Mouse (Mus musculus): ENCODE results near the gene Spon2. TPM values are rescaled to one million over a fixed set of nuclear protein-coding genes. Genes with fewer than 3 reads are reported as not detected.
A peak's percentile ranks its signal among the peaks of the same experiment; 100 is the strongest.

The Spon2 gene
- total and polyA plus RNA-seq, 2 experiments from 2014 or later: 47.2 to 58.1 TPM

DNA sequence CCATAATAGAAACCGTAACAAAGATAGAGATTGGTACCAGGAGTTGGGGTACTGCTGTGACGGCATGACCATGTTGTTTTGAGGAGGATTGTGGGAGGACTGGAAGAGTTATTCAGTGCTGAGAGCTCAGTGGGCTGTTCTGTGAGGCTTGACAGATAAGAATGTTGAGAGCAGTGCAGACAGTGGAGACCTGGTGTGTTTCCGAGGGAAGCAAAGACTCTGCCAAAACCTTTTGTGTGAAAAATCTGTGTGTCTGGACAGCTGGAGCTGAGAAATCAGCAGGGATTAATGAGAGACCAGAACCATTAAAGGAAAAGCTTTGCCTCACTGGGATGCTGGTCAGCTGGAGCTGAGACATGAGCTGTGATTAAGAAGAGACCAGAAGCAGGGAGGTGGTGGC is 21.7 kb upstream of the Spon2 start:
- Histone ChIP-seq H3K4me2 (ENCODE audit: low read depth, low read length) (no peak overlapping the region), H3K9ac (replicated peaks; ENCODE audit: low read depth, low read length) (no peak overlapping the region), H3K9me3 (replicated peaks; ENCODE audit: control insufficient read depth, low read length) (no peaks in the 10 kb centered on the region), H3K36me3 (replicated peaks; ENCODE audit: control insufficient read depth, insufficient read depth, low read length) (peaks cover 9% of the 10 kb centered on the region; the same call in 1 of the 2 replicates), H3K27me3 (ENCODE audit: control insufficient read depth, insufficient read depth, low read length) (no peaks in the 10 kb centered on the region), H3K4me3 (ENCODE audit: low read depth, low read length) (no peak overlapping the region), H3K27ac (ENCODE audit: low read depth) (peak overlapping the region; percentile 27; the same call in 1 of the 2 replicates), H3K4me1 (ENCODE audit: control insufficient read depth, insufficient read depth) (peaks cover 9% of the 10 kb centered on the region; the same call in 1 of the 2 replicates)
- DNase-seq (ENCODE audit: low spot score) (no peak), ATAC-seq (ENCODE audit: insufficient read depth, low read depth) (0 out of 2 replicates have a peak, but pooled peaks have one; percentile 10)
- 23% methylated on average over 3 of the region's 3 CpGs for WGBS
- TF ChIP-seq EP300 (IDR thresholded peaks at IDR 0.05; ENCODE audit: low read depth): no peak
- TF ChIP-seq CTCF (IDR thresholded peaks at IDR 0.05; ENCODE audit: low read depth): no peak

DNA sequence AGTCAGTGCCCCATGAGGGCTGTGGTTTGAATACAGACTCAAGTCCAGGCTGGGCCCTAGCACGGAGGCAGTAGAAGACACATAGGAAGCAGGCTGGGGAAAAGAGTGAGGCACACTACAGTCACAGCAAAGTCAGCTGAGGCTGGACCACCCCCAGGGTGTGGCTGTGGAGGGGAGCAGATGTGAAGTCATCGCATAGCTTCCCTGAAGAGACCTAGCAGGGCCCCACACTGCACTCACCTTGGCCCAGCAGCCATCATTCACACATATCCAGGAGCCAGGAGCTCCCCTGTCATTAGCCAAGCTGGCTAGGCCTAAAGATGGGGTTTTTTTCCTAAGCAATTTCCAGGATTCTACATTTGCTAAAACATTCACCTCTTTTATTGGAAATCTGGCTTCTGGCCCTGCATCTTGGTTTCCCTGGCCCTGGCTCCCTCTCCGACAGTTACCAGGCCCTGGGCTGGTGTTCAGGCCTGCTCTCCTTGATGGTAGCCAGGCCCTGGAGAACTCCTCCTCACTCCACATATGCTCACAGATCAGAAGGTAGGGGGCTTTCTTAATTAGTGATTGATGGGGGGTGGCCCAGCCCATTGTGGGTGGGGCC is 21.0 kb upstream of the Spon2 start:
- Histone ChIP-seq H3K4me1 (ENCODE audit: control insufficient read depth, insufficient read depth) (peaks cover 15% of the 10 kb centered on the region; the same call in 1 of the 2 replicates), H3K9ac (replicated peaks; ENCODE audit: low read depth, low read length) (no peak overlapping the region), H3K27me3 (ENCODE audit: control insufficient read depth, insufficient read depth, low read length) (no peaks in the 10 kb centered on the region), H3K4me2 (ENCODE audit: low read depth, low read length) (no peak overlapping the region), H3K4me3 (ENCODE audit: low read depth, low read length) (no peak overlapping the region), H3K9me3 (replicated peaks; ENCODE audit: control insufficient read depth, low read length) (no peaks in the 10 kb centered on the region), H3K27ac (ENCODE audit: low read depth) (peak overlapping the region; percentile 27; the same call in 1 of the 2 replicates), H3K36me3 (replicated peaks; ENCODE audit: control insufficient read depth, insufficient read depth, low read length) (peaks cover 9% of the 10 kb centered on the region; the same call in 1 of the 2 replicates)
- TF ChIP-seq CTCF (IDR thresholded peaks at IDR 0.05; ENCODE audit: low read depth) (no peak), EP300 (IDR thresholded peaks at IDR 0.05; ENCODE audit: low read depth) (no peak)
- 62% methylated on average over 3 of the region's 3 CpGs for WGBS
- no peak for ATAC-seq (ENCODE audit: insufficient read depth, low read depth)
- no peak for DNase-seq (ENCODE audit: low spot score)

DNA sequence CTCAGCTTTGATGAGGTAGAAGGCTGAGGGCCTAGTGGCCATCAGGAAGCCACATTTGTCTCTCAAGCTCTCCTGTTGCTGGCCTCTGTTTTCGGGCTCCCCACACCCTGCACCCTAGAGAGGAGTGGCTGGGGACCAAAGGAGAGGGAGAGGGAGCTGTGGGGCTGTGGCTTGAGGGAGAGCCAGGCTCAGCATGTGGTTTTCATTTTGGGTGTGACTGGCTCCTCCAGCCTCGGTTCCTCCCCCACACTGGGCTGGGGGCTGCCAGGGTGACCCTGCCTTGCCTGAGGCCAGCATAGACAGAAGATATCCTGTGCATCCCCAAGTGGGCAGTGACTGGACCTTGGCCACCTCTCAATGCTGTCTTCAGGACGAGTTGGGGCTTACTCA is 20.0 kb upstream of the Spon2 start:
- Histone ChIP-seq H3K9me3 (replicated peaks; ENCODE audit: control insufficient read depth, low read length) (no peaks in the 10 kb centered on the region), H3K36me3 (replicated peaks; ENCODE audit: control insufficient read depth, insufficient read depth, low read length) (peaks cover 9% of the 10 kb centered on the region; the same call in 1 of the 2 replicates), H3K27me3 (ENCODE audit: control insufficient read depth, insufficient read depth, low read length) (no peaks in the 10 kb centered on the region), H3K27ac (ENCODE audit: low read depth) (no peak overlapping the region), H3K4me2 (ENCODE audit: low read depth, low read length) (no peak overlapping the region), H3K9ac (replicated peaks; ENCODE audit: low read depth, low read length) (no peak overlapping the region), H3K4me1 (ENCODE audit: control insufficient read depth, insufficient read depth) (peaks cover 20% of the 10 kb centered on the region; the same call in 1 of the 2 replicates), H3K4me3 (ENCODE audit: low read depth, low read length) (no peak overlapping the region)
- WGBS: 53% methylated on average over 3 of the region's 3 CpGs
- DNase-seq (ENCODE audit: low spot score) (no peak), ATAC-seq (ENCODE audit: insufficient read depth, low read depth) (no peak)
- TF ChIP-seq EP300 (IDR thresholded peaks at IDR 0.05; ENCODE audit: low read depth) (no peak), CTCF (IDR thresholded peaks at IDR 0.05; ENCODE audit: low read depth) (no peak)

DNA sequence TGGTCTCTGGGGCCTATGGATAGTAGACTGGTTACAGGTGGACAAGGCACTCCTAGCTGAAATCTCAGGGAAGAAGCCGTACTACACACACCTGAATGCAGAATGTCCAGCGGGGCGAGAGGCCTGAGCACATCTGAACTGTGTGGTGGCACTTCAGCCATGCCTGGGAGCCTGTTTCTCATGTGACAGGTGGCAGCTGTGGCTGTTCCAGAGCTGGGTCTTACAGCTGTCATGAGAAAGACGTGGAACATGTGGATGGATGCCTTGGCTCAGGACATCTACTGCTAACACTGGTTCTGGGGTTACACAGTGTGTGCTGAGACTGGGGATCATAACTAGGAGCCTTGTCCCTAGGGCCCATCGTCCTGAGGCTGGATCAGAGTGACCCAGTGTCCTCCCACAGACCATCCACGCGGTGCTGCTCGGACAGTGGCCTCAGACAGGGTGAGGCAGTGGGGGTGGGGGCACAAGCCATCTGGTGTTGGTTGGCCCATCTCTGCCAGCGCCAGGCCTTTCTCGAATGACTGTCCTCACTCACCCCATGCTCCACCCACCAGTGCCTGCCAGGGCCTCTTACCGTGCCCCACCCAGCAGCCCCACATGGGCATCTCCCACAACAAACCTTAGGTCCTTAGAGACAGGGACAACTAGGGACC is 19.5 kb upstream of the Spon2 start:
- Histone ChIP-seq H3K4me2 (ENCODE audit: low read depth, low read length) (no peak overlapping the region), H3K9me3 (replicated peaks; ENCODE audit: control insufficient read depth, low read length) (no peaks in the 10 kb centered on the region), H3K36me3 (replicated peaks; ENCODE audit: control insufficient read depth, insufficient read depth, low read length) (peaks cover 9% of the 10 kb centered on the region; the same call in 1 of the 2 replicates), H3K4me3 (ENCODE audit: low read depth, low read length) (no peak overlapping the region), H3K27ac (ENCODE audit: low read depth) (no peak overlapping the region), H3K9ac (replicated peaks; ENCODE audit: low read depth, low read length) (no peak overlapping the region), H3K27me3 (ENCODE audit: control insufficient read depth, insufficient read depth, low read length) (no peaks in the 10 kb centered on the region), H3K4me1 (ENCODE audit: control insufficient read depth, insufficient read depth) (peaks cover 20% of the 10 kb centered on the region; the same call in 1 of the 2 replicates)
- WGBS: 73% methylated on average over 11 of the region's 11 CpGs
- no peak for DNase-seq (ENCODE audit: low spot score)
- no peak for TF ChIP-seq EP300 (IDR thresholded peaks at IDR 0.05; ENCODE audit: low read depth)
- TF ChIP-seq CTCF (IDR thresholded peaks at IDR 0.05; ENCODE audit: low read depth): no peak
- ATAC-seq (ENCODE audit: insufficient read depth, low read depth): no peak

DNA sequence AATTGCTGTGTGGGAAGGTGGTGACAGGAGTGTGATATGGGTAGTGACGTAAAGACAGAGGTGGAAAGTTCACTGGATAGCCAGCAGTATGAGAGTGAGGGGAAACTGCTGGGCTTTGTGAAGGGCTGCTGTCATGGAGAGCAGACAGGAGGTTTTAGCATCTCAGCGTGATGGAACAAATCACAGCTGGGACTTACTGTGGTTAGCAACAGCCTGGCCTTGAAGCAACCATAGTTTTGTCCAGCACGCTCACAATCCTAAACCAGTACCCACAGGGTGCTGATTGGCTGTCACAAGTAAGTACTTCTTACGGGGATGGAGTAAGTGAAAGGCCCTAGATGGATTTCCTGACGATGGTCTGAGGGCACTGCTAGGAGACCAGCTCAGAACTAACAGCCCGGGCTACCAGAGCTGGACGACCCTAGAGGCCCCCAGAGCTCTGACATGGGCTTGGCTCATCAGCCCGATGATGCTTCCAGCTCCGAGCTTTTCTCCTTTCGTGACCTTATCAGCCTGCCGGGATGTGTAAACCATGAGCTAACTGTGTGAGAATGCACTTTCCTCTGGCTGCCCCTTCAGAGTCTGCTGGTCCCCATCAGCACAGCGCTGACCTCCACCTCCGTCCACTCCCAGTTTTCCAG is 16.3 kb upstream of the Spon2 start:
- Histone ChIP-seq H3K36me3 (replicated peaks; ENCODE audit: control insufficient read depth, insufficient read depth, low read length) (no peaks in the 10 kb centered on the region), H3K9me3 (replicated peaks; ENCODE audit: control insufficient read depth, low read length) (no peaks in the 10 kb centered on the region), H3K27me3 (ENCODE audit: control insufficient read depth, insufficient read depth, low read length) (no peaks in the 10 kb centered on the region), H3K4me2 (ENCODE audit: low read depth, low read length) (peak overlapping the region; percentile 15; the same call in 1 of the 2 replicates), H3K4me3 (ENCODE audit: low read depth, low read length) (no peak overlapping the region), H3K4me1 (ENCODE audit: control insufficient read depth, insufficient read depth) (peaks cover 17% of the 10 kb centered on the region; the same call in 1 of the 2 replicates), H3K9ac (replicated peaks; ENCODE audit: low read depth, low read length) (no peak overlapping the region), H3K27ac (ENCODE audit: low read depth) (peak overlapping the region; percentile 72)
- peak; percentile 44; the same call in 1 of the 2 replicates for TF ChIP-seq EP300 (IDR thresholded peaks at IDR 0.05; ENCODE audit: low read depth)
- no peak for TF ChIP-seq CTCF (IDR thresholded peaks at IDR 0.05; ENCODE audit: low read depth)
- DNase-seq (ENCODE audit: low spot score): peak; percentile 89
- WGBS: 9% methylated on average over 13 of the region's 13 CpGs
- ATAC-seq (ENCODE audit: insufficient read depth, low read depth): peak; percentile 82

Measured in heart, postnatal 0 days (tissue).